Mouse (Mus musculus) heart, embryonic 13.5 days (tissue): ENCODE data around the gene Olfr872. TPM values are rescaled to one million over a fixed set of nuclear protein-coding genes. Genes with fewer than 3 reads are reported as not detected.
"Not testable (repeated sequence)": the region's sequence is repeated elsewhere in the genome, so short reads cannot be mapped to it uniquely, and the experiment has no call there.

Experiments
- ATAC-seq: fragments of 200-750 bp; cut with Nextera tagmentation; 2 replicates; pipeline ENCODE4 v1.8.0; 2017; ENCODE audit warnings: moderate TSS enrichment; ENCODE audit not compliant: insufficient number of reproducible peaks, low FRiP score, low TSS enrichment; ENCODE audit errors: extremely low read depth
- H3K27ac ChIP-seq: fragments of 300-500 bp; sonication (generic); replicated peaks from 2 replicates; pipeline ENCODE4 v1.5.1; 2015; ENCODE audit warnings: moderate library complexity, mild to moderate bottlenecking, inconsistent platforms
- H3K27me3 ChIP-seq: fragments of 300-500 bp; sonication (generic); replicated peaks from 2 replicates; pipeline ENCODE4 v1.6.1; 2015; ENCODE audit warnings: mild to moderate bottlenecking, inconsistent platforms
- H3K36me3 ChIP-seq: fragments of 300-500 bp; sonication (generic); 2 replicates; pipeline ENCODE4 v1.6.1; 2015; ENCODE audit warnings: mild to moderate bottlenecking, inconsistent platforms
- H3K4me1 ChIP-seq: fragments of 300-500 bp; sonication (generic); 2 replicates; pipeline ENCODE4 v1.6.1; 2015; ENCODE audit warnings: inconsistent platforms
- H3K4me2 ChIP-seq: fragments of 300-500 bp; sonication (generic); 2 replicates; pipeline ENCODE4 v1.6.1; 2015; ENCODE audit warnings: inconsistent platforms, mild to moderate bottlenecking, moderate library complexity
- H3K4me3 ChIP-seq: fragments of 300-500 bp; sonication (generic); 2 replicates; pipeline ENCODE4 v1.5.1; 2015; ENCODE audit warnings: moderate library complexity, mild to moderate bottlenecking, inconsistent platforms
- H3K9ac ChIP-seq: fragments of 300-500 bp; sonication (generic); 2 replicates; pipeline ENCODE4 v1.6.1; 2015; ENCODE audit warnings: inconsistent platforms, mild to moderate bottlenecking, moderate library complexity
- H3K9me3 ChIP-seq: fragments of 300-500 bp; sonication (generic); 2 replicates; pipeline ENCODE4 v1.6.1; 2016; ENCODE audit warnings: inconsistent platforms
- WGBS: fragments of 180-500 bp; shearing (Covaris S2); methylation state at CpG from one replicate; pipeline ENCODE4 v1.1.7; 2015; ENCODE audit warnings: mixed read lengths; 5-methylcytosine and 5-hydroxymethylcytosine counted together
- polyA plus RNA-seq: library from polyadenylated mRNA; unstranded; fragments of >200 nt; fragmentation: Nextera tagmentation; extraction: Ambion mirVana; gene quantifications from 2 replicates; pipeline ENCODE4 v1.2.1, GENCODE M21; 2015

The Olfr872 gene
- polyA plus RNA-seq, result not detected in 2 replicates

- no peak within 1 kb of the TSS for H3K27ac ChIP-seq
- no peaks in the 10 kb centered on the region for H3K36me3 ChIP-seq
- no peak within 1 kb of the TSS for H3K9ac ChIP-seq
- no peak within 1 kb of the TSS for H3K4me2 ChIP-seq
- no peaks in the 10 kb centered on the region for H3K4me1 ChIP-seq
- no peak within 1 kb of the TSS for H3K4me3 ChIP-seq
- ATAC-seq, result no peak
- H3K27me3 ChIP-seq, result no peaks in the 10 kb centered on the region
- H3K9me3 ChIP-seq, result 0 out of 2 replicates have a peak, but pooled peaks cover 4% of the 10 kb centered on the region
Observed at GRCm38 (mm10) chr9:20236819-20237218, at the start of gene Olfr872. Gene Olfr872, plus strand, starts transcription at chr9:20237119.

GRCm38 (mm10) chr9:20202131-20202530 lies 34.8 kb upstream of the Olfr872 start:
- Histone ChIP-seq H3K36me3 (no peaks in the 10 kb centered on the region), H3K4me3 (no peak overlapping the region), H3K9ac (no peak overlapping the region), H3K27ac (no peak overlapping the region), H3K27me3 (no peaks in the 10 kb centered on the region), H3K9me3 (peaks cover 23% of the 10 kb centered on the region), H3K4me1 (no peaks in the 10 kb centered on the region), H3K4me2 (no peak overlapping the region)
- ATAC-seq, result no peak
- 73% methylated on average over 1 of the region's 1 CpGs for WGBS

GRCm38 (mm10) chr9:20203413-20203984 lies 33.4 kb upstream of the Olfr872 start:
- WGBS, result 73% methylated on average over 7 of the region's 7 CpGs
- not testable (repeated sequence) for H3K4me2 ChIP-seq, H3K4me3 ChIP-seq, ATAC-seq, H3K4me1 ChIP-seq, H3K36me3 ChIP-seq, H3K9ac ChIP-seq, H3K27ac ChIP-seq, H3K27me3 ChIP-seq
- peaks cover 26% of the 10 kb centered on the region for H3K9me3 ChIP-seq

GRCm38 (mm10) chr9:20210812-20211211 lies 26.1 kb upstream of the Olfr872 start:
- H3K9ac ChIP-seq, result no peak overlapping the region
- ATAC-seq, result no peak
- H3K4me3 ChIP-seq, result no peak overlapping the region
- H3K9me3 ChIP-seq, result peaks cover 13% of the 10 kb centered on the region; the same call in 1 of the 2 replicates
- H3K27me3 ChIP-seq, result no peaks in the 10 kb centered on the region
- H3K36me3 ChIP-seq, result no peaks in the 10 kb centered on the region
- H3K4me2 ChIP-seq, result no peak overlapping the region
- no peak overlapping the region for H3K27ac ChIP-seq
- no peaks in the 10 kb centered on the region for H3K4me1 ChIP-seq
- WGBS, result 29% methylated on average over 1 of the region's 1 CpGs

GRCm38 (mm10) chr9:20211477-20211876 lies 25.4 kb upstream of the Olfr872 start:
- ATAC-seq, result no peak
- Histone ChIP-seq H3K27ac (no peak overlapping the region), H3K9ac (no peak overlapping the region), H3K9me3 (peaks cover 16% of the 10 kb centered on the region; the same call in 1 of the 2 replicates), H3K4me2 (no peak overlapping the region), H3K27me3 (no peaks in the 10 kb centered on the region), H3K4me1 (no peaks in the 10 kb centered on the region), H3K36me3 (no peaks in the 10 kb centered on the region), H3K4me3 (no peak overlapping the region)
- 51% methylated on average over 2 of the region's 2 CpGs for WGBS

- H3K27ac ChIP-seq, result no peak within 1 kb of the TSS
- H3K27me3 ChIP-seq, result no peaks in the 10 kb centered on the region
- peaks cover 20% of the 10 kb centered on the region; the same call in 1 of the 2 replicates for H3K9me3 ChIP-seq
- no peak within 1 kb of the TSS for H3K4me3 ChIP-seq
- H3K36me3 ChIP-seq, result no peaks in the 10 kb centered on the region
- no peaks in the 10 kb centered on the region for H3K4me1 ChIP-seq
- no peak within 1 kb of the TSS for H3K4me2 ChIP-seq
- H3K9ac ChIP-seq, result no peak within 1 kb of the TSS
- no peak for ATAC-seq
Observed at GRCm38 (mm10) chr9:20211907-20212306, 25.0 kb upstream of the Olfr872 start, which contains the start of gene Olfr871. Gene Olfr871, plus strand, starts transcription at chr9:20212207.

GRCm38 (mm10) chr9:20237378-20237777 lies 459 bp downstream of the Olfr872 start:
- H3K27ac ChIP-seq, result no peak overlapping the region
- H3K27me3 ChIP-seq, result no peaks in the 10 kb centered on the region
- H3K4me1 ChIP-seq, result no peaks in the 10 kb centered on the region
- ATAC-seq, result no peak
- no peak overlapping the region for H3K4me3 ChIP-seq
- no peak overlapping the region for H3K9ac ChIP-seq
- H3K4me2 ChIP-seq, result no peak overlapping the region
- 55% methylated on average over 2 of the region's 2 CpGs for WGBS
- H3K9me3 ChIP-seq, result 0 out of 2 replicates have a peak, but pooled peaks cover 4% of the 10 kb centered on the region
- H3K36me3 ChIP-seq, result no peaks in the 10 kb centered on the region

GRCm38 (mm10) chr9:20282051-20282450 lies 45.1 kb downstream of the Olfr872 start, which contains the start of gene Olfr39:
Gene Olfr39, plus strand, starts transcription at chr9:20282351.
- no peak within 1 kb of the TSS for H3K4me3 ChIP-seq
- 66% methylated on average over 1 of the region's 1 CpGs for WGBS
- H3K9me3 ChIP-seq, result no peaks in the 10 kb centered on the region
- no peaks in the 10 kb centered on the region for H3K4me1 ChIP-seq
- H3K27me3 ChIP-seq, result no peaks in the 10 kb centered on the region
- no peaks in the 10 kb centered on the region for H3K36me3 ChIP-seq
- H3K27ac ChIP-seq, result no peak within 1 kb of the TSS
- H3K9ac ChIP-seq, result no peak within 1 kb of the TSS
- H3K4me2 ChIP-seq, result no peak within 1 kb of the TSS
- ATAC-seq, result no peak

GRCm38 (mm10) chr9:20295562-20295961 lies 58.6 kb downstream of the Olfr872 start:
- H3K36me3 ChIP-seq, H3K9ac ChIP-seq, H3K4me2 ChIP-seq, H3K27ac ChIP-seq, H3K9me3 ChIP-seq, ATAC-seq, H3K4me3 ChIP-seq, H3K4me1 ChIP-seq, H3K27me3 ChIP-seq: not testable (repeated sequence)
- 63% methylated on average over 5 of the region's 5 CpGs for WGBS

GRCm38 (mm10) chr9:20298232-20298631 lies 61.3 kb downstream of the Olfr872 start, which contains the start of gene Olfr873:
Gene Olfr873, plus strand, starts transcription at chr9:20298532.
- no peak within 1 kb of the TSS for H3K4me2 ChIP-seq
- H3K36me3 ChIP-seq, result no peaks in the 10 kb centered on the region
- no peak for ATAC-seq
- no peak within 1 kb of the TSS for H3K9ac ChIP-seq
- no peak within 1 kb of the TSS for H3K27ac ChIP-seq
- peaks cover 5% of the 10 kb centered on the region; the same call in 1 of the 2 replicates for H3K9me3 ChIP-seq
- WGBS, result 74% methylated on average over 1 of the region's 1 CpGs
- no peak within 1 kb of the TSS for H3K4me3 ChIP-seq
- H3K4me1 ChIP-seq, result no peaks in the 10 kb centered on the region
- H3K27me3 ChIP-seq, result no peaks in the 10 kb centered on the region
